Mouse (Mus musculus) C3H10T1/2 (cell line): ENCODE measurements around the gene Hamp2. TPM values are rescaled to one million over a fixed set of nuclear protein-coding genes. Genes with fewer than 3 reads are reported as not detected.

Experiments
- polyA plus RNA-seq, 2 experiments: library from polyadenylated mRNA; unstranded; fragments of >200 nt; fragmentation: generic; extraction: Trizol; gene quantifications; one replicate each; pipeline ENCODE4 v1.2.1; 2012; ENCODE audit warnings: missing spikeins in 2 of 2

The Hamp2 gene
- not detected for polyA plus RNA-seq

GRCm38 (mm10) chr7:30924581-30924980 is at the start of gene Hamp2:
Gene Hamp2, minus strand, starts transcription at chr7:30924681.

GRCm38 (mm10) chr7:30973501-30974289 is 49.2 kb upstream of the Hamp2 start, which contains the start of gene Fam187b:
Gene Fam187b, plus strand, starts transcription at chr7:30973790.

GRCm38 (mm10) chr7:30973251-30973500 is 48.7 kb upstream of the Hamp2 start, which contains the start of gene Lsr:
Gene Lsr, minus strand, starts transcription at chr7:30973464.

GRCm38 (mm10) chr7:30956756-30957366 is 32.4 kb upstream of the Hamp2 start, which contains the start of gene Usf2:
Gene Usf2, minus strand, starts transcription at chr7:30956803.

GRCm38 (mm10) chr7:30943909-30944635 is 19.6 kb upstream of the Hamp2 start, which contains the start of gene Hamp:
Gene Hamp, minus strand, starts transcription at chr7:30944032.

GRCm38 (mm10) chr7:30914732-30915131 is 9.7 kb downstream of the Hamp2 start, which contains the start of gene Mag:
Gene Mag, minus strand, starts transcription at chr7:30914873.

GRCm38 (mm10) chr7:30880176-30880575 is 44.3 kb downstream of the Hamp2 start, which contains the start of gene Cd22:
Gene Cd22, minus strand, starts transcription at chr7:30880342.

Other genes with a start within 250 kb of the Hamp2 start
- not detected for gene 2200002J24Rik, start 225.8 kb downstream of the Hamp2 start, polyA plus RNA-seq
- gene Atp4a, start 212.5 kb downstream of the Hamp2 start, polyA plus RNA-seq, result not detected
- gene Tmem147, start 195.1 kb downstream of the Hamp2 start, polyA plus RNA-seq, result 100 to 1,000 TPM; 160 to 238 TPM
- not detected for gene Gapdhs, start 181.0 kb downstream of the Hamp2 start, polyA plus RNA-seq
- gene Sbsn, start 173.2 kb downstream of the Hamp2 start, polyA plus RNA-seq, result 1 to 10 TPM; 1.0 to 2.6 TPM
- not detected for gene Dmkn, start 160.9 kb downstream of the Hamp2 start, polyA plus RNA-seq
- not detected for gene Krtdap, start 136.8 kb downstream of the Hamp2 start, polyA plus RNA-seq
- not detected for gene Ffar2, start 100.9 kb downstream of the Hamp2 start, polyA plus RNA-seq
- gene Ffar3, start 68.5 kb downstream of the Hamp2 start, polyA plus RNA-seq, result not detected
- gene Ffar1, start 63.1 kb downstream of the Hamp2 start, polyA plus RNA-seq, result not detected
- gene Cd22, start 44.3 kb downstream of the Hamp2 start, polyA plus RNA-seq, result under 1 TPM in 1 of 2 experiments, not detected in 1; 0.01 TPM
- under 1 TPM; 0.01 TPM for gene Mag, start 9.8 kb downstream of the Hamp2 start, polyA plus RNA-seq
- not detected for gene Hamp, start 19.4 kb upstream of the Hamp2 start, polyA plus RNA-seq
- gene Usf2, start 32.1 kb upstream of the Hamp2 start, polyA plus RNA-seq, result 10 to 100 TPM; 71.5 to 88.2 TPM
- gene Lsr, start 48.8 kb upstream of the Hamp2 start, polyA plus RNA-seq, result under 1 TPM; 0.02 to 0.09 TPM
- under 1 TPM in 1 of 2 experiments, not detected in 1; 0.06 TPM for gene Fam187b, start 49.1 kb upstream of the Hamp2 start, polyA plus RNA-seq
- gene Fxyd5, start 117.8 kb upstream of the Hamp2 start, polyA plus RNA-seq, result 100 to 1,000 TPM; 125 to 479 TPM
- 1 to 10 TPM in 1 of 2 experiments, under 1 TPM in 1; 0.15 to 3.2 TPM for gene Fxyd7, start 126.8 kb upstream of the Hamp2 start, polyA plus RNA-seq
- 100 to 1,000 TPM in 1 of 2 experiments, 1 to 10 TPM in 1; 1.7 to 401 TPM for gene Fxyd1, start 132.5 kb upstream of the Hamp2 start, polyA plus RNA-seq
- 1 to 10 TPM in 1 of 2 experiments, under 1 TPM in 1; 0.30 to 7.8 TPM for gene Lgi4, start 134.7 kb upstream of the Hamp2 start, polyA plus RNA-seq
- 1 to 10 TPM in 1 of 2 experiments, under 1 TPM in 1; 0.46 to 5.8 TPM for gene Fxyd3, start 152.0 kb upstream of the Hamp2 start, polyA plus RNA-seq
- gene Hpn, start 190.6 kb upstream of the Hamp2 start, polyA plus RNA-seq, result under 1 TPM; 0.07 to 0.81 TPM
- 10 to 100 TPM; 16.2 to 38.9 TPM for gene Scn1b, start 202.3 kb upstream of the Hamp2 start, polyA plus RNA-seq
- 10 to 100 TPM; 10.9 to 53.2 TPM for gene Gramd1a, start 231.2 kb upstream of the Hamp2 start, polyA plus RNA-seq